Mouse (Mus musculus) stomach, postnatal 0 days (tissue): Measurements from ENCODE around the gene Ncapg. TPM values are rescaled to one million over a fixed set of nuclear protein-coding genes. Genes with fewer than 3 reads are reported as not detected.

ENCODE experiments used
- ATAC-seq: fragments of 200-750 bp; cut with Nextera tagmentation; 2 replicates; pipeline ENCODE4 v1.8.0; 2017; ENCODE audit not compliant: low FRiP score, low TSS enrichment
- DNase-seq: peaks from one replicate; pipeline ENCODE4 v3.0.0-alpha.2; 2016; ENCODE audit warnings: low spot score
- H3K27ac ChIP-seq: fragments of 300-500 bp; sonication (generic); replicated peaks from 2 replicates; pipeline ENCODE4 v1.5.1; 2014; ENCODE audit warnings: mild to moderate bottlenecking, control low read depth
- H3K27me3 ChIP-seq: fragments of 300-500 bp; sonication (generic); 2 replicates; pipeline ENCODE4 v1.6.1; 2014; ENCODE audit warnings: low read length; ENCODE audit not compliant: control insufficient read depth, insufficient read depth
- H3K36me3 ChIP-seq: fragments of 300-500 bp; sonication (generic); 2 replicates; pipeline ENCODE4 v1.6.1; 2014; ENCODE audit warnings: low read length, mixed read lengths; ENCODE audit not compliant: control insufficient read depth, insufficient read depth
- H3K4me1 ChIP-seq: fragments of 300-500 bp; sonication (generic); replicated peaks from 2 replicates; pipeline ENCODE4 v1.6.1; 2014; ENCODE audit warnings: antibody characterized with exemption; ENCODE audit not compliant: control insufficient read depth, insufficient read depth
- H3K4me2 ChIP-seq: fragments of 300-500 bp; sonication (generic); replicated peaks from 2 replicates; pipeline ENCODE4 v1.6.1; 2014; ENCODE audit warnings: low read depth, mild to moderate bottlenecking, control low read depth, moderate library complexity
- H3K4me3 ChIP-seq: fragments of 300-500 bp; sonication (generic); 2 replicates; pipeline ENCODE4 v1.5.1; 2014; ENCODE audit warnings: low read depth, low read length, control low read depth
- H3K9ac ChIP-seq: fragments of 300-500 bp; sonication (generic); 2 replicates; pipeline ENCODE4 v1.6.1; 2014; ENCODE audit warnings: mild to moderate bottlenecking, low read length, control low read depth, mixed read lengths
- H3K9me3 ChIP-seq: fragments of 300-500 bp; sonication (generic); 2 replicates; pipeline ENCODE4 v1.6.1; 2016; ENCODE audit warnings: low read length; ENCODE audit not compliant: control insufficient read depth
- CTCF ChIP-seq: IDR thresholded peaks from 2 replicates; pipeline ENCODE4 v1.5.1; 2016; ENCODE audit warnings: antibody characterized with exemption, low read depth, mild to moderate bottlenecking, moderate library complexity
- EP300 ChIP-seq: optimal IDR thresholded peaks from 2 replicates; pipeline ENCODE3; 2016; ENCODE audit warnings: antibody characterized with exemption
- WGBS: fragments of 180-500 bp; shearing (Covaris S2); extraction: QIAGEN DNeasy Blood & Tissue Kit; methylation state at CpG from one replicate; pipeline ENCODE4 v1.1.7; 2014; 5-methylcytosine and 5-hydroxymethylcytosine counted together
- polyA plus RNA-seq: library from polyadenylated mRNA; unstranded; fragments of >200 nt; fragmentation: Nextera tagmentation; extraction: Ambion mirVana; gene quantifications from 2 replicates; pipeline ENCODE4 v1.2.1, GENCODE M21; 2015

Ncapg gene
- polyA plus RNA-seq, 1 experiment from 2014 or later: 11.4 TPM

DNA sequence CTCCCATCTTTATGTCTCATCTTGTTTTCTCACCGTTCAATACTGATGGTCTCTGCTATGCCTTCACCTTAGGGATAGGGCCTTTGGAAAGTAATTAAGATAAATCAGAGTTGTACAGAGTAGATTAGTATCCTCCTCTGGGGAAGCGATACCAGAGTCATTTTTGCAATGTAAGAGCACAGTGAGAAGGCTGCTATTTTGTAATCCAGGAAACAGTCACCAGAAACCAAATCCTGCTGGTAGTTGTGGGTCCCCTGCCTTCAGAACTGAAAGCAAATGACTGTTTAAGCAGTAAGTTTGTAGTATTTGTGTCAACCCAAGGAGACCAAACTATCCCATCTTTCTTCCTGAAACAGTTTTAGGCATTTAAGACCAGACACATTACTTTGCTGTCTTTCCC lies 39.9 kb downstream of the Ncapg start:
- Histone ChIP-seq H3K9ac (no peak overlapping the region), H3K4me2 (no peak overlapping the region), H3K4me1 (no peaks in the 10 kb centered on the region), H3K4me3 (no peak overlapping the region), H3K27me3 (no peaks in the 10 kb centered on the region), H3K9me3 (no peaks in the 10 kb centered on the region), H3K36me3 (no peaks in the 10 kb centered on the region), H3K27ac (no peak overlapping the region)
- DNase-seq (no peak), ATAC-seq (no peak)
- 91% methylated on average over 2 of the region's 2 CpGs for WGBS
- TF ChIP-seq EP300: no peak
- no peak for TF ChIP-seq CTCF

GRCm38 (mm10) chr5:45718848-45719488 lies 49.2 kb downstream of the Ncapg start:
- H3K4me3 ChIP-seq: no peak overlapping the region
- no peak overlapping the region for H3K27ac ChIP-seq
- ATAC-seq (no peak), DNase-seq (no peak)
- TF ChIP-seq EP300 (no peak), CTCF (no peak)
- no peak overlapping the region for H3K9ac ChIP-seq
- no peak overlapping the region for H3K4me2 ChIP-seq
- H3K27me3 ChIP-seq: no peaks in the 10 kb centered on the region
- no peaks in the 10 kb centered on the region for H3K36me3 ChIP-seq
- H3K9me3 ChIP-seq: no peaks in the 10 kb centered on the region
- H3K4me1 ChIP-seq: no peaks in the 10 kb centered on the region
- WGBS: 79% methylated on average over 6 of the region's 6 CpGs

DNA sequence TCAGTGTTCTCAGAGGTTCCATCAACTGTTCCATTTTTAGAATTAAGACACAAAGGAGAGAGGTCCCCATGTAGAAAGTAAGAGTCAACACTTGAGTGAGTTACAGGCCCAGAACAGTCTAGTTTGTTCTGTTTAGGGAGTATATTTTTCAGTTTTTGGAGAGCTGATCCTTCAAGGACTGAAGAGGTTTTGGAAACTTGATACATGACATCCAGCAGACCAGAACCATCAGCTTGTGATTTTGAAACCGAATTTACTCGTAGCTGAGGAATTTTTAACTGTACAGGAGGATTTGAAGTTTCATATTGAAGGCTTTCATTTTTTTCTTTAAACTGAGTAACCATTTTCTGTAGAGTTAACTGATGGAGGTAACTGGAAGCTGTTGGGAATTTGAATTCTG lies 64.0 kb downstream of the Ncapg start:
- ATAC-seq (no peak), DNase-seq (no peak)
- no peaks in the 10 kb centered on the region for H3K36me3 ChIP-seq
- no peak overlapping the region for H3K4me2 ChIP-seq
- H3K27me3 ChIP-seq: no peaks in the 10 kb centered on the region
- H3K27ac ChIP-seq: no peak overlapping the region
- no peak overlapping the region for H3K9ac ChIP-seq
- no peak overlapping the region for H3K4me3 ChIP-seq
- no peaks in the 10 kb centered on the region for H3K4me1 ChIP-seq
- WGBS: 85% methylated on average over 2 of the region's 2 CpGs
- no peaks in the 10 kb centered on the region for H3K9me3 ChIP-seq
- TF ChIP-seq EP300 (no peak), CTCF (no peak)

- TF ChIP-seq EP300: no peak
- TF ChIP-seq CTCF: no peak
- Histone ChIP-seq H3K4me3 (no peak overlapping the region), H3K9ac (no peak overlapping the region), H3K4me2 (no peak overlapping the region), H3K36me3 (no peaks in the 10 kb centered on the region), H3K27ac (no peak overlapping the region), H3K27me3 (no peaks in the 10 kb centered on the region), H3K9me3 (no peaks in the 10 kb centered on the region), H3K4me1 (no peaks in the 10 kb centered on the region)
- ATAC-seq (no peak), DNase-seq (no peak)
- WGBS: 95% methylated on average over 1 of the region's 1 CpGs
These were observed 68.2 kb downstream of the Ncapg start for GRCm38 (mm10) chr5:45737911-45738310.

Other genes with a start within 250 kb of the Ncapg start
- 91.4 and 98.2 TPM in 2 replicates for gene Qdpr, start 219.7 kb upstream of the Ncapg start, polyA plus RNA-seq
- gene Clrn2, start 216.2 kb upstream of the Ncapg start, polyA plus RNA-seq: not detected in 2 replicates
- gene Lap3, start 176.5 kb upstream of the Ncapg start, polyA plus RNA-seq: 58.4 and 63.2 TPM in 2 replicates
- 160 and 169 TPM in 2 replicates for gene Med28, start 149.7 kb upstream of the Ncapg start, polyA plus RNA-seq
- gene Fam184b, start 30.3 kb upstream of the Ncapg start, polyA plus RNA-seq: 1.7 and 1.9 TPM in 2 replicates
- 16.8 and 21.5 TPM in 2 replicates for gene Lcorl, start 187.7 kb downstream of the Ncapg start, polyA plus RNA-seq